Mouse (Mus musculus): Measurements from ENCODE around the gene D5Ertd579e.

DNA sequence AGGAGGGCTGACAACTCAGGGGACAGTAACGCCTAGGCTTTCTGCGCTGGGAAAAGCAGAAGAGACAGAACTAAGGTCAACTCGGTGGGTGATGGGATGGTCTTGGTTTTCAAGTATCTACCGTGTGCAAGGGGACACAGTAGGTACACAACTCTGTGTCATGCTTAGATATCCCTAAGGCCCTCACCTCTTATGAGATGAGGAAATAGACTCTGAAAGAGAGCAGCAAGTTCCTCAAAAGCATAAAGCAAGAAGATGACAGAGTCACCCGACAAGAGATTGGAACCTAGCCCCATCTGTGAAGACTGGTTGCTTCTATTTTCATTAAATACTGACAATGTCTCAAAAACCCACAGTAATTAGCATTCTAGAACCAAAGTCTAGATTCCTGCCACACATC lies 10.0 kb upstream of the D5Ertd579e start:
- TF ChIP-seq GATA1 (IDR thresholded peaks at IDR 0.05; ENCODE audit: low read length) (no peak), TAL1 (IDR thresholded peaks at IDR 0.05; ENCODE audit: low read length) (no peak)
